Mouse (Mus musculus) macrophage (primary cell): ENCODE measurements at regions not wholly inside any gene's neighbourhood (a gene's known extent, or its start where the extent isn't known, plus 50 kb on each side); places are given as distances from the start of the nearest gene placed in this dataset.

Source experiments
- H3K27ac ChIP-seq: fragments of 350-480 bp; formaldehyde crosslinking; 2 replicates; pipeline ENCODE4 v1.9.0; 2021
- H3K36me3 ChIP-seq: fragments of 350-480 bp; formaldehyde crosslinking; 2 replicates; pipeline ENCODE4 v1.9.0; 2021; ENCODE audit errors: inconsistent target
- H3K4me3 ChIP-seq: fragments of 350-480 bp; formaldehyde crosslinking; 2 replicates; pipeline ENCODE4 v1.9.0; 2021; ENCODE audit errors: inconsistent target
- H3K79me2 ChIP-seq: fragments of 350-480 bp; formaldehyde crosslinking; 2 replicates; pipeline ENCODE4 v1.9.0; 2021; ENCODE audit errors: inconsistent target
- WGBS: methylation state at CpG from one replicate; pipeline ENCODE4 v1.1.7; 2026; ENCODE audit warnings: inconsistent platforms; ENCODE audit not compliant: missing documents; 5-methylcytosine and 5-hydroxymethylcytosine counted together

DNA sequence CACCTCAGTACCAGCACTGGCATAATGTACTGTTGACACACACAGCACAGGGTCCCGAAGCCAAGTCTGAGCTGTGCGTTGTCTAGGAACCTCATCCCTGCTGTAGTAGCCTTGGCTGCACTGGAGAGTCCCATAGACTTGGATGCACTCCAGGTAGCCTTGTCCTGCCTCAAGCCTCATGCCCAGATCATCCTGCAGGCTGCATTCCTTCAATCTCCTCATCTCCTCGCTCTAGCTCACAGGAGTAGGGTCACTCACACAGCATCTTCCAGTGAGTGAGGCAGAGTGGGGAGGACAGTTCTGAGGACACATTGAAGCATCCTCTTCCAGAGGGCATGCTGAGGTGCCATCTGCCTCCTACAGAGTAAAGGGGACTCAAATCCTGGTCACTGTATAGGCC is 55.7 kb upstream of the Ctnnb1 start:
- WGBS: 100% methylated on average over 3 of the region's 3 CpGs
- no peak overlapping the region for H3K27ac ChIP-seq

DNA sequence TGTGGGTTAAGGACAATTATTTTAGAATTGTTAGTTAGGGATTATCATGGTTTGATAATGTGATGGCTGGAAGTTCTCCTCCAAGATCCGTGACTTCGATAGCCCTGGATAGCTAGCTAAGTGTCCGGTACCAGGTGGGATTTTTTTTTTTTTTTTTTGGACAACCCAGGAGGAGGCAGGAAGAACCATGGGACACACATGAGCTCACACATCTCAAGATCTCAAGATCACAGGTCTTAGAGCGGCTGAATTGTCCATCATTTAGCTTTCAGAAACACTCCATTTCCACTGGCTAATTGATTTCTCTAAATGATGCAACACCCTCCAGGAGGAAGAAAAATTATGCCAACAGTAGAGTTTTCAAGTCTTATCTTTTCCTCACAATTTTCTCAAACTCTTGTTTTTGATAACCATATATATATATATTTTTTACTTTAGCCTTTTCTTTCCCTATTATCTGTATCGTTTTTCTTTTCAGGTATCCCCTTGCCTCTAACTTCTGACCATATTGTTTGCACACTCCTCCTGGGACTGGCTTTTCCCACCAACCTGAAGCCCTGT is 54.5 kb upstream of the Ctnnb1 start:
- H3K4me3 ChIP-seq: no peak overlapping the region
- H3K79me2 ChIP-seq: no peaks in the 10 kb centered on the region
- WGBS: 98% methylated on average over 5 of the region's 5 CpGs
- H3K27ac ChIP-seq: no peak overlapping the region
- no peaks in the 10 kb centered on the region for H3K36me3 ChIP-seq

More for the DNA sequence above, 55.7 kb upstream of the Ctnnb1 start:
- no peaks in the 10 kb centered on the region for H3K36me3 ChIP-seq
- H3K4me3 ChIP-seq: no peak overlapping the region
- H3K79me2 ChIP-seq: no peaks in the 10 kb centered on the region

DNA sequence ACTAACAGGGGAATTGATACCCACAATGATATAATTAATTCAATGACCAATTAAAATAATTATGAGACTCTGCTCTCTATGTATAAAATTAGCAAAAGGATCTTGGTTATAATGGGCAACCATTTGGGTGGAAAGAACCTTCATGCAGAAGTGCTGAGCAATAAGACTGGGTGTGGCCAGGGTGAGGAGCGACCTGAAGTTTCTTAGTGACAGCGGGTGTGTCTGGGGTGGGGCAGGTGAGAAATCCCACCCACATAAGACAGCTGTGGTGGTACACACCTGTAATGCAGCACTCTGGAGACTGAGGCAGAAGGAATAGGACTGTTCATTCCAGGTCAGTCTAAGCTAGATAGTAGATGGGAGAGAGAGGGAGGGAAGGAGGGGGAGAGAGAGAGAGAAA is 51.9 kb upstream of the Ctnnb1 start:
- no peak overlapping the region for H3K27ac ChIP-seq
- no peak overlapping the region for H3K4me3 ChIP-seq
- no peaks in the 10 kb centered on the region for H3K79me2 ChIP-seq
- WGBS: 89% methylated on average over 2 of the region's 2 CpGs
- H3K36me3 ChIP-seq: no peaks in the 10 kb centered on the region
